Mouse (Mus musculus) granulocyte monocyte progenitor cell, adult 5-6 weeks (primary cell): ENCODE measurements around the gene Bmpr1b. TPM values are rescaled to one million over a fixed set of nuclear protein-coding genes. Genes with fewer than 3 reads are reported as not detected.
A peak's percentile ranks its signal among the peaks of the same experiment; 100 is the strongest.
"Not testable (repeated sequence)": the region's sequence is repeated elsewhere in the genome, so short reads cannot be mapped to it uniquely, and the experiment has no call there.

Source experiments
- ATAC-seq: replicated peaks from 2 replicates; pipeline ENCODE4 v1.8.0; 2016; ENCODE audit warnings: mild to moderate bottlenecking, moderate TSS enrichment, inconsistent platforms; ENCODE audit not compliant: poor library complexity, severe bottlenecking
- total RNA-seq, 2 experiments: library from RNA; stranded (forward) in 1 of 2; stranded (reverse) in 1 of 2; fragments of 200-712, 200-1000 nt in 1 of 2; fragments of >200 nt in 1 of 2; fragmentation: Nextera tagmentation in 1 of 2; gene quantifications; 2 replicates each; pipeline ENCODE4 v1.2.3; 2014 to 2017

Gene Bmpr1b
- total RNA-seq (2014; fragmentation: Nextera tagmentation) (not detected in 2 replicates), total RNA-seq (2017) (not detected in 2 replicates)

DNA sequence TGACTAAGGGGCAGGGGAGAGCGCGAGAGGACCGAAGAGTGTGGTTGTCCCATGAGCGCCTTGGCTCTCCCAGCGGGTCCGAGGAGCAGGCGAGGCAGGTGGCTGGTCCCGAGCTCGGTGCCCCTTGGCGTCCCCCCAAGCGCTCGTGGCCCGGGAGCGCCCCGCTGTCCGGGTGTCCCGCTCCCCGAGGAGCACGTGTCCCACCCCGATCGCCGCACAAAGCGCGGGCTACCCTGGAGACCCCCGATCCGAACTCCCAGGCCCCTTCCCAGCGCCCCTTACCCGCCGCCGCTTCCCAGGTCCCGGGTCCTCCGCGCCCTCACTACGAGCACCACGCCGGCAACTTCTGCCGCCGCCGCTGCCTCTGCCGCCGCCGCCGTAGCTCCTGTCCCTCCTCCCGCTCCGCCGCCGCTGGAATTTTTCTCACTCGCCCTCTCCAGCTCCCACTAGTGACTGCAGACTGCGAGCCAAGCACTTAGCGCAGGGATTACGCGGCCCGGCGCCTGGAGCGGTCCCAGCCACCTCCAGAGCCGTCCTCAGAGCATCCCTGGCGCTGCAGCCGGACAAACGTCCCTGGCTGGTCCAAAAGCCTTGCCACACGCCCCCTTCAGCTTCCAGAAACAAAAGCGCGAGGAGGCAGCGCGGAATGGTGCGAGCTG, at the start of gene Bmpr1b:
Gene Bmpr1b, minus strand, starts transcription at position 563 of the 659 bp plus-strand sequence.
- ATAC-seq = peak; percentile 47

DNA sequence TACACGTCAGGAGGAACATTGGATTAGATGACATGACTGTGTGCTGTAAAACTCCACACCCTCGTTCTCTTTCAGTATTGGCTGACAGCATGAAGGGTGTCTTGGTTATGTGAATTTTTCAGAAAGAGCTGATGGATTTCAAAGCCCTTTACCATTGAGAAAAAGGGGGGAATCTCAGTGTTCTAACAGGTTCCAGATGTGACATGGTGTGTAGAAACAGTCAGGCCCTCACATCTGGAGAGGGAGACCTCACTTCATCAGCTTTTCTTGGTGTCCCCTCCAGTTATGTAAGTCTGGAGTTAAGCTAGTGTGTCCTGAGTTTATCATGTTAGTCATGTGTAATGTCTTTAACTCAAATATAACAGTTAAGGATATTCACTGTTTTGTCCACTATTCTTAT, 43.6 kb upstream of the Bmpr1b start:
- ATAC-seq = no peak

DNA sequence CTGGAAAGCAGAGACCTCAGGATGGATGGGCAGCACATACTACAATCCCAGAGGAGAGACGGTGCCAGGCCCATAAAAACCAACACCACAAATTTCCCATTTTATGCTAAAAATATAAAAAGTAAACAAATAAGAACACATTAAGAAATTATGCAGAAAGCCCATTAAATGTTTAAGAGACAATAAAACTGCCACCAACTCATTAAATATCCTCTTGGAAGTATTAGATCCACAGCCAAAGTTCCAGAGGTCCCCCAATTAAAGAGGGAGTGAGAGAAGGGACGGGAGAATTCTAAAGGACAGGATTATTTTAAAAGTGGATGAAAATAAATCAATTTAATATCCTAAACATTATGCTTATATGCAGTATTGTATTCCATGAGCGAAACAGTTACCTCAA, 43.0 kb upstream of the Bmpr1b start:
- no peak for ATAC-seq

DNA sequence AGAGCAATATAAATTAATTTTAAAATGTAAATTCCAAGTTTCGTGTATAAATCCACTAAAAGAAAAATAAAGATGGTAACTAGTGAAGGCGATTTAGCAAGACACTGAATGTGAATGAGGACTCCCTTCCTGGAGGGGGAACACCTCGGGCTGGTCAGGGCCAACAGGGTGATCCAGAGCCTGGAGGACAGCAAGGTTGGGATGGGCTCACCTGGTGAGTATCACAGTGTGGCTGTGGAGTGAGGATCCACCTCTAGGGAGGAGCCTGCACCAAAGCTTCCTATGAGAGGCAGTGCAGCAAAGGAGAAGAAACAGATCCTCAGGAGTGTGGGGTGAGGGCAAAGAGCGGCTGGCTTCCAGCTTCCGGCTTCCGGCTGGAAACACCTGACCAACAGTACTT, 40.8 kb upstream of the Bmpr1b start:
- no peak for ATAC-seq

DNA sequence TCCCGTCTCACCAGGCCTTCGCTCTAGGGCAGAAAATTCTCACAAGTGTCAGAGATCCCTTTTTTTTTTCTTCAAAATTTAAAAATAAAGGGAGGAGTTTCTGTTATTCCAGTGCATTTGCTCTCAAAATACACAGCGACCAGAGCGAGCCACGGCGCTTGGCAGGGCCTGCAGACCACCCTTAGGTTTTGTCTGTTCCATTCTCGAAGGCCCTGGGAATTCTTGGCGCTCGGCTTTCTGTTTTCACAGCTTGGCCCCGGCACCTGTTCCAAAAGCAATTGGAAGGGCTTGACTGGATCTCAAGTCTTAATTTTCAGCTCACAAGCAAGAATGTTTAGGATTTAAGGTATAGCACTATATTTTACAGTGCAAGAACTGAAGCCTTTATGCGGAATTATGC, 39.8 kb upstream of the Bmpr1b start:
- no peak for ATAC-seq

DNA sequence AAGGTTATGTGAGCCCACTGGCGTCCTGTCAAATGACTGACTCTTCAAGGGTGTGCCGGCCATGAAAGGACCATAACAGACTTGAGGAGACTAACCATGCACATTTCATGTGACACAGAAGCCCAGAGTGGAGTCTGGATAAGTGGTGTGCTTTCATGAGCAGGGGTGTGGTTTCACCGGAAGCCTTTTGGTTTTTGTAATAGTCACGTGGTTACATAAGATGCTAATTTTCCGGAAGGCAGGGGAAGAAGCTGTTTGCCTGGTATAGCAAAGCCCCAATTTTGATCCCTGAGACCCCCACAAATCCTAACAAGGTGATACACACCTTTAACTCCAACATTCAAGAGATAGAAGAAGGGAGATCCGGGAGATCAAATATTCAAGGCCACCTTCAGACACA, 38.3 kb upstream of the Bmpr1b start:
- ATAC-seq = no peak

DNA sequence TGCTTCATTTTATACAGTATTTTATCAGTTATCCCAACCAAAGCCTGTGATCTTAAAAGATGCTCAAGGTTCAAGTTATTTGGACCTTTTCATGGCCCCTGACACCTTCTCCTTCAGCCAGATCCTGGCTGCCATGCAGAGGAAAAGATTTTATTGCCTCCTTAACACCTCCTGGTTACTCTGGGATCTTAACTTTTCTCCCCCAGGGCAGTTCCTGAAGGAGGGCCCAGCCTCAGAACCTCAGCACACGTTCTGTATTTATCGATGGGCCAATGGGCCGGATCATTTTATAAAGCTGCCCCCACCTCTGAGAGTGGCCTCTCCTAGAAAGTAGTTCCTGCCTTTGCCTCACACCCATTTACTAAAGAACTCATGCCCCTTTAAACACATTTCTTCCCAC, 37.1 kb upstream of the Bmpr1b start:
- ATAC-seq = no peak

DNA sequence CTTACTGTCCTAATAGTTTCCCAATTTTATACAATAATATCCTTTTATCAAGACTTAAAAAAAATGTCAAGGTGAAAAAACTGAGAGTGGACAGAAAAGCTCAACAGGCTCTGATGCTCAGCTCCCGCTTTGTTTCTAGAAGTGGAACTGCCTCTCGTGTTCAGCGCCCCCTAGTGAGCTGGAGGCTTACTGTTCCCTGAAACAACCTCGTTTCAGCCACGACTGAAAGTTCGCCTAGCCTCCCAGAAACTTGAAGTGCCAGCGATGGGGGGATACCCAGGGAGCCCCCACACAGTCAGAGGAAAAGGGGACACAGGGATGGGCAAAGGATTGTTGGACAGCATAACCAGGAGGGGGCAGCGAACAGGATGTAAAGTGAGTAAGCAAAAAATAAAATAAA, 26.9 kb upstream of the Bmpr1b start:
- no peak for ATAC-seq

DNA sequence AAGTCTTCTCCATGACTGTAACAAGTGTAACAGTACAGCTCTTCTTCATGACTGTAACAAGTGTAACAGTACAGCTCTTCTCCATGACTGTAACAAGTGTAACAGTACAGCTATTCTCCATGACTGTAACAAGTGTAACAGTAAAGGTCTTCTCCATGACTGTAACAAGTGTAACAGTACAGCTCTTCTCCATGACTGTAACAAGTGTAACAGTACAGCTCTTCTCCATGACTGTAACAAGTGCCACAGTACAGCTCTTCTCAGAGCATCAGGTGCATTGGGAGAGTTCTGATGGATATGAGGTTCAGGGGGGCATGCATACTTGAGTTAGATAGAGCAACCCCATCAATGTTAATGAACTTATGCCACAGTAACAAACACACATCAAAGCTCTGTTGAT, 22.4 kb upstream of the Bmpr1b start:
- not testable (repeated sequence) for ATAC-seq

DNA sequence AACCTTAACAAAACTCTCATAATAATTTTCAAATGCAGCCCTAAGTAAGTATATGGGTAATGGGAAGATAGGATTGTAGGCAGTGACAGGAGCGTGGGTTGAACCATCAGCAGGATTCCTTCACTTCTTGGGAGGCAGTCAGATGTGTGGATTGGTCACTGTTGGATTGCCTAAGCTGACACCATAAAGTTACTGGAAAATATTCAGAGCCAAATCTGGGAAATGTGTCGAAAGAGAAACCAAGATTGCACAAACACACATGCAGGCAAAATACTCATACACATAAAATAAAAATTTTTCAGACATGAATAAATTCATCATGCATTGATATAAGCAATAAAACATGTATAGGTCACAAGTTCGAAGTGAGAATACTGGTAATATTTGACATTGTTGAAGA, 17.3 kb upstream of the Bmpr1b start:
- no peak for ATAC-seq

DNA sequence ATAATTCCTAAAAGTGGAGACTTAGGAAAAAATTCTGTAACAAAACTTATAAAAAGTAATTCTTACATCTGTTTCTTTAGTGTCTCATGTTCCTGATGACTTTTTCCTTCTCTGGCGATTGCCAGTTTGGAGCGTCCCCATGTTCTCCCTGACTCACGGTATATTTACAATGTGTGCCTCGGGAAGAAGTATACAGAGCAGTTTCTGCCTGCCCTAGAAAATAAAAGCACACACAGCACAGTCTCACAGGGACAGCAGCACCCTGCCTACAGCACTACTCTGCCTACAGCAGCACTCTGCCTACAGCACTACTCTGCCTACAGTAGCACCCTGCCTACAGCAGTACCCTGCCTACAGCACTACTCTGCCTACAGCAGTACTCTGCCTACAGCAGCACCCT, 4.8 kb upstream of the Bmpr1b start:
- ATAC-seq = no peak

DNA sequence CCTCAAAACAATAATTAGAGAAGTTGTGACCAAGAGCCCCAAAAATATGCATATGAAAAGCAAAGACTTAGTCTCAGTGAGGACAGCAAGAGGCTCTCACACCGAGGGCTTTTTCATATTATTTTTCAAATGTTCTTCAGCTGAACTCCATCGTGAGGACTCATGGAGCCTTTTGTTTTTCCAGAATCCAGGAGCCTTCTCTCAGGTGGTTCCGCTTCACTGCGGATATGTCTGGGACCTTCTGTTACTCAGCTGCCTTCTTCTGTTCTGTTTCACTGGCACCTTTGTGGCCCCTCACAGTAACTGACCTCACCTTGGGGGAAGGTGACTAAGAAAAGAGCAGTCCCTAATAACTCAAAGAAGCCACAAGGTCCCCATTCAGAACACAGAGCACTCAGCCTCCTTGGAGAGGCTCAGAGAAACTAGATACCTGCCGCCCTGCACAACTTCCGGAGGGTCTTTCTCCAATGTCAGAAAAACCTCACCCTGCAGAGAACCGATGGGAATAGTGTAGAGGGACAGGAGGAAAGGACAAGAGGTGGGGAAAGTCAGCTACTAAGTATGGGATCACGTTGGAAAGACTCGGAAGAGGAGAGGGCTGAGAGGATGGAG, 868 bp downstream of the Bmpr1b start:
- ATAC-seq = no peak

DNA sequence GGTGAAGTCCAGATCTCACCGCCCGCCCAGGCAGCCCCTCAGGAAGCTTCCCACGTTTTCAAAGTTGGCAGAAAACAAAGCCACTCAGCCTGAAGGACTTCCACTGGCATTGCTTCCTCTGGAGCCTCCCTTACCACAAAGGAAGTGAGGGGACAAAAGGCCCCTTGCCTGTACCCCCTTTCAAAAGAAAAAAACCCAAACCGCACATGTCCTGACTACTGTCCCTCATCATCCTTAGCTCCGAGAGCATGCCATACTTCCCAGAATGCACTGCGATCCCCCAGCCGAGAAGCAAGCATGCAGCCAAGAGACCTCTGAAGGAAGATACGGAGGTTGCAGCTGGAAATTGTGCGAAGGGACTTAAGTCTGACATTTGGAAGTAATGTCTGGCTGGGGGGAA, 4.2 kb downstream of the Bmpr1b start:
- peak; percentile 64 for ATAC-seq

DNA sequence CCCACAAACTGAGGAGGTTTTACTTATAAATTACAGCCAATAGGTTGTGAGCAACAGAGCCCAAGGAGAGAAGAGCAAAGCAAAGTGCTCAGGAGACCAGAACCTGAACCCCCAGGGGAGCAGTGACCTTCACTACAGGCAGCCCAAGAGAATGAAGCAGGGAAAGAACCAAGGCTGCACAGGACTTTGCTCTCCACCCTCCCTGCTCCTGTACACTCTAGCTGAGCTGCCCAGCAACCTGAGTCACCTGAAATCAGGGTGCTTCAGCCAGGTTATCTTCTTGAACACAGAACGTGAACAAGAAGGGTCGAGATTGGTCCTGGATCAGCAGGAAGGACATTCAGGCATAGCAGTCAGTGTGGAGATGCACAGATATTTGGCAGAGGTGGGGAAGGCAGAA, 5.3 kb downstream of the Bmpr1b start:
- ATAC-seq = no peak

DNA sequence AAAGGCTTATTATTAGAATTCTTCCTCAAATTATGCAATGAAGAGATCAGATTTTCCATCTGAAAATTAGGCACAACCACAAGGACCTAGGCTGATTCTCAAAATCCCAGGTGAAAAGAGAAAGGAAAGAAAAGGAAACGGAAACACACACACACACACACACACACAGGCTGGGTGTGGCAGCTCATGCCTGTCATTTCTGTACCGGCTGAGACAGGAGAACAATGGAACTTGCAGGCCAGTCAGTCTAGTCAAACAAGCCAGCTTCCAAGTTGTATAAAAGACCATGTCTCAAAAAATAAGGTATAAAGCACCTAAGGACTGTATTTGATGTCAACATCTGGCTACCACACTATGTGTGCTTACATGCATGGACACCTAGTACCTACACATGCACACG, 7.8 kb downstream of the Bmpr1b start:
- ATAC-seq = no peak

DNA sequence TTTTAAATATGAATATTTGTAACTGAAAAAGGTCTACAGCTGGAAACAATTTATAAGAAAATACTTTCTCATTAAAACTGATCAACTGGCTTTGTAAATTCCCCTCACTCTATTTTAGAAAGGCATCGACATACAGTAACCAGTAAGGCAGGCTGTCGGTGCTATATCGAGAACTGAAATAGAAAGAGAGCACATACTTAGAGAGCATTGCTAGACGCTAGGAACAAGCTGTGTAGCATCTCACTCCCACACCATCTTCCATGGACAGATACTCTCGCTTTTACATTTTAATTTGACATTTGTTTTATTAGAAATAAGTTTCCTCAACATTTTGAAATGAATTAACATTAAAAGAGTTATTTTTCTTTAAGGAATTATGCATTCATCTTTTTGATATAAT, 17.2 kb downstream of the Bmpr1b start:
- ATAC-seq = no peak

DNA sequence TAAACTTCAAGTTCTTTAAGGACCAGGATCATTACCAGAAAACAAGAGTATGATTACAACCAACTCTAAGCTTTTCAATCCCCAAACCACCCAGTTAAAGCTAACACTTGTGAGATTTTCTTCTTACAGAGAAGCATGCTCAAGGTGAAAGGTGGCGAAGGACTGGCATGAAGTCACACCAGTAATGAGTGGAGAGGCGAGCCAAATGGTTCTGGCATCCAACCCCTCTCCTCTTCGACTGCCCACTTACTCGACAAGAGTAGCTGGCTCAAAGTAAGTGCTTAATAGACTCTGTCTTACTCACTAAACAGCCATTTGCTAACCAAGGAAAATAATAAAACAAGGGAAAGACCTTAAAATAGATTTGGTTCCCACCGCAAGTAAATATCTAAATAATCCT, 30.4 kb downstream of the Bmpr1b start:
- ATAC-seq = no peak

DNA sequence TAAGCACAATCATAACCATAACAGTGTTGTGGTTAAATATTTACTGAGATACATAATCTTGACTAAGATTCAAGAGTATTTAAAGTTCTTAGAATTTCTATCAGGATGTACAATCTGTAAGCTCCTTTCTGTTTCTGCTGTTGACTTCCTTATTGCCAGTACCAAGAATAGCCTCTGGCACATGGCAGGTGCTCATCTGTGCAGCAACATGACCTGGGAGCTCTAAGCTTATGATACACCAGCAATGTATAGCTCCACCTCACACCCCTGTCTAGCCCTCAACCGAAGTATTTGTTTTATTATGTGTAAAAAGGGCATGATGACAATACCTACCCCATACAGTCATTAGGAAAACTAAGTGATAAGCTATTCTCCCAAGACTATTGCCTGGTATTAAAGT, 42.8 kb downstream of the Bmpr1b start:
- no peak for ATAC-seq

DNA sequence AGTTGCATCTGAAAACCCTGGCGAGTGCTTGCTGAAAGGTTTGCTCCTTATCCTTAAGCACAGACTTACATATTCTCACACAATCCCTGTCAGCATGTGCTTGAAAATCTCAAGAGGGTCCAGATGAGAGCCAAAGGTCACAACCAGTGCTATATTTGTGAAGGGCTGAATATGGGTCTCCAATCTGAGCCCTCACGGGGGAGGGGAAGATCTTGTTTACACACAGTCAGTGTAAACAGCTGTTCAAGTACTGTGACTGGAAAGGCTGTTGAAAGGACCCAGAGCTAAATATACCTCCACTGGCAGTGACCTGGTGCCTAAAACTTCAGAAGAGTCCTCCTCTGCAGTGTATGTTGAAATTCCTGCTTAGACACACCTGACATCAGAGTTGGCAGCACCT, 43.7 kb downstream of the Bmpr1b start:
- no peak for ATAC-seq

DNA sequence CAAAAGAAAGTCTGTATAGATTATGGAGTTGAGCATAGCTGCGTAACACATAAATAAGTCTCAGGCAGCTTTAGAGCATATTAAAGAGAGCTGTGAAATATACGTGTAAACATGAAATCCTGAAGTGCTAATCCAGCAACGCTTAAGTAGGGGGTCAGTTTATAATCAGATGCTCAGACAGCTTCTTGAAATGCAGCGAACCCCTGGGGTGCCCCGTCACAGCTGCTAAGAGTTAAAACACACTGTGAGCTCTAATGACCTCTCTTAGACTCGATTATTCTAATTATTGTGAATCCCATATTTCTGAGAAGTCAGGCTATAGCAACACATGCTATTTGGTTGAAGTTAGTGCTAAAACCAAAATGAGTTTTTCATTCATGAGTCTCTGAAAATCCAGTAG, 45.0 kb downstream of the Bmpr1b start:
- no peak for ATAC-seq

DNA sequence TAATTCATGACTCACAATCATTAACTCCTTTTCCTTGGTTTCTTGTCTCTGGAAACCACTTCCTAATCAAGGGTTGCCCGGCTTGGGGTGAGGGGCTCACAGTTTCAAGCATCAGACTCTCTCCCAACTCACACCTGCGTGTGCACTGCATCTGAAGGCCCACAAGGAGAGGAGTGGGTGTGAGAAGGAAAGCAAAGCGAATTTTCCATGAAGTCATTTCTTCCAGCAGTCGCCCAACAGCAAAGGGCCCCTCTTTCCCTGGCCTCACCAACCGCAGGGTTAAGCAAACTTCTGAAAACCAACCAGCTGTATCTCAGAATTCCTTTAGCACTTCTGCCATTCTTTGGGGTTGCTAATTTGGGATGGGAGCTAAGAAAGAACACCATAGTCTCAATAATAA, 46.8 kb downstream of the Bmpr1b start:
- no peak for ATAC-seq

DNA sequence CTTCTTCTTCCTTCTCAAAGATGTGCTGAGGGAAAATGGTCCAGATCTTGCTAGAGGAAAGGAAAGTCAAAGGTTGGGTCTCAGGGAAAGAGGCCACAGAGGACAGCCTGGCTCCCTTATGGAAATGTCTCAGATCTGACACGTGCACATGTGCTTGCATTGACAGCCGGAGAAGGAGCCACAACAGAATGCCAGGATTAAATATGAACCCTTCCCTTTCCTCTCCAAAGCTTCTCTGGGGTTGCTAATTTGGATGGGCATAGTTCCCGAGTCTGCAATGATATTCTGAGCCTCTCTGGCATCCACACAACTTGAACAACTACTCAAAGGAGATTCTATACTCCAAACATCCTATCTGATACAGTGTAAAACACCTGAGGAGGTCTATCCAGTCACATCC, 48.4 kb downstream of the Bmpr1b start:
- no peak for ATAC-seq
